Mouse (Mus musculus): ENCODE measurements around the gene Mchr1. TPM values are rescaled to one million over a fixed set of nuclear protein-coding genes. Genes with fewer than 3 reads are reported as not detected.

Gene Mchr1
- total RNA-seq, 2 experiments from 2014 or later, result 23.6 to 27.5 TPM

DNA sequence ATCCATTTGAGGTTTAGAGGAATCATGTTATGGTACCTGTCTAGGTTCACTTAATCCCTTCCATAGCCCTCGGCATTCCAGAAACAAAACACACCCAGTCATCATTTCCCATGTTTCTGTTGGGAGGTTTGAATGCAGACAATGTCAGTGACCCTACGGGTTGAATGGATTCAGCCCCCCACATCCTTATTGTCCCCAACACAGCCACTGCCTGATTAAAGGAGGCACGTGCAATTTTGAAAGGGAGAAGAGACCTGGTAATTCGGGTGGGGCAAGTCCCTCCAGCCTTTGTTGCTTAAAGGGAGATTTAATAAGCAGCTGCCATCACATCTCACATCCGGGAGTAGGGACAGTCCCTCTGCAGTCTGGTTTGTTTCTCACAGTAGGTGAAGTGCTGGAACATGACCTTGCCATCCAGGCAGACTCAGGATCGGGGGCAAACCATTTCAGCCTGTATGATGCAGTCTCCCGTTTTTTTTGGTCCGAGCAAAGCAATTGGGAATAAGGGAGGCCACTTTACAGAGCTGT lies 18.9 kb downstream of the Mchr1 start:
- Histone ChIP-seq H3K27ac (no peak overlapping the region), H3K4me3 (no peak overlapping the region)
- DNase-seq (ENCODE audit: extremely low spot score in 1 of 2, low spot score in 2 of 2), result no peak
- TF ChIP-seq CTCF (IDR thresholded peaks at IDR 0.05), result no peak
- intact Hi-C loops (cut with DNase I), result no loop called here

GRCm38 (mm10) chr15:81255063-81255462 lies 19.8 kb downstream of the Mchr1 start:
- TF ChIP-seq CTCF (IDR thresholded peaks at IDR 0.05), result no peak
- DNase-seq (ENCODE audit: extremely low spot score in 1 of 2, low spot score in 2 of 2), result no peak
- Histone ChIP-seq H3K27ac (no peak overlapping the region), H3K4me3 (no peak overlapping the region)
- intact Hi-C loops (cut with DNase I), result no loop called here

- H3K27ac ChIP-seq, result no peak overlapping the region
- H3K4me3 ChIP-seq, result no peak overlapping the region
- no peak for DNase-seq (ENCODE audit: extremely low spot score in 1 of 2, low spot score in 2 of 2)
- TF ChIP-seq CTCF (IDR thresholded peaks at IDR 0.05), result no peak
- intact Hi-C loops (cut with DNase I), result no loop called here
Measured at GRCm38 (mm10) chr15:81258296-81258695, 23.0 kb downstream of the Mchr1 start.

- intact Hi-C loops (cut with DNase I), result no loop called here
- no peak for DNase-seq (ENCODE audit: extremely low spot score in 1 of 2, low spot score in 2 of 2)
- Histone ChIP-seq H3K27ac (no peak overlapping the region), H3K4me3 (no peak overlapping the region)
- TF ChIP-seq CTCF (IDR thresholded peaks at IDR 0.05), result no peak
Measured at GRCm38 (mm10) chr15:81259304-81259703, 24.0 kb downstream of the Mchr1 start.

GRCm38 (mm10) chr15:81260208-81260607 lies 24.9 kb downstream of the Mchr1 start:
- TF ChIP-seq CTCF (IDR thresholded peaks at IDR 0.05), result no peak
- intact Hi-C loops (cut with DNase I), result no loop called here
- DNase-seq (ENCODE audit: extremely low spot score in 1 of 2, low spot score in 2 of 2), result no peak
- Histone ChIP-seq H3K4me3 (no peak overlapping the region), H3K27ac (no peak overlapping the region)

DNA sequence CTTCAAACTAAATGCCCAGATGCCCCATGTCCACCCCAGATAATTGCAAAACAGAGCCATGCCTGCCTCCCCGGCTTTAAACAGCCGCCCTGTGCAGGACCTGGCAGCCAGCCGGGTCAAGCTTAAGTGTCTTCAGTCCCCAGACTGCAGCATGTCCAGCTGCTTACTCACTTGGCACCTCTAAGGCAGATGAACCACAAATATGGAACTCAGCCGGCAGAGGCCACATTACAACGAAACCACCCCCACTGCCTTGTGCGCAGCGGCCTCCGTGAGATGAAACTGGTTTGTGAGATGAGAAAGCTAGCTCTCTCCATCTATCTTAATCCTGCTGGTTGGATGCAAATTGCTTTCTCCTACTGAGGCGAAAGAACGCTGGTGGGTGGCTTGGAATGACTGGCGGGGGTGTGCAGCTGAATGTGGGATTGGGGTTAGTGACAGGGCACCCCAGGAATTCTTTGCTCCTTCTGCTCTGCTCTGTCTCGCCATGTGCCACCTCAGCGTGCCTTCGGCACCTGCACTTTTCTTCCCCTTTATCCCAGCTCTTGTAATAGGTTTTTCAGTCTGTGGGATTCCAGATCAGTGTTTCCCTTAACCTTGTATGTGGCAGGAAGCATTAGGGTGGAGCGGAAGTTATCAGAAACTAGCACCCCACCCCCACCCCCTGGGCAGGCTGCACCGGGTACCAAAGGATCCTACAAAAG lies 29.2 kb downstream of the Mchr1 start:
- intact Hi-C loops (cut with DNase I), result no loop called here
- Histone ChIP-seq H3K4me3 (no peak overlapping the region), H3K27ac (peak overlapping the region; percentile 72)
- no peak; the same call in 1 of the 2 replicates for TF ChIP-seq CTCF (IDR thresholded peaks at IDR 0.05)
- peak; percentile 54 to 57 for DNase-seq (ENCODE audit: extremely low spot score in 1 of 2, low spot score in 2 of 2)

GRCm38 (mm10) chr15:81267416-81267815 lies 32.1 kb downstream of the Mchr1 start:
- Histone ChIP-seq H3K27ac (no peak overlapping the region), H3K4me3 (no peak overlapping the region)
- DNase-seq (ENCODE audit: extremely low spot score in 1 of 2, low spot score in 2 of 2), result no peak
- TF ChIP-seq CTCF (IDR thresholded peaks at IDR 0.05), result no peak
- intact Hi-C loops (cut with DNase I), result no loop called here

- peak overlapping the region; percentile 45; the same call in 1 of the 2 replicates for H3K27ac ChIP-seq
- DNase-seq (ENCODE audit: extremely low spot score in 1 of 2, low spot score in 2 of 2), result peak; percentile 41 to 62
- intact Hi-C loops (cut with DNase I), result no loop called here
- H3K4me3 ChIP-seq, result no peak overlapping the region
- TF ChIP-seq CTCF (IDR thresholded peaks at IDR 0.05), result no peak
Measured at GRCm38 (mm10) chr15:81272305-81273053, 37.2 kb downstream of the Mchr1 start.

DNA sequence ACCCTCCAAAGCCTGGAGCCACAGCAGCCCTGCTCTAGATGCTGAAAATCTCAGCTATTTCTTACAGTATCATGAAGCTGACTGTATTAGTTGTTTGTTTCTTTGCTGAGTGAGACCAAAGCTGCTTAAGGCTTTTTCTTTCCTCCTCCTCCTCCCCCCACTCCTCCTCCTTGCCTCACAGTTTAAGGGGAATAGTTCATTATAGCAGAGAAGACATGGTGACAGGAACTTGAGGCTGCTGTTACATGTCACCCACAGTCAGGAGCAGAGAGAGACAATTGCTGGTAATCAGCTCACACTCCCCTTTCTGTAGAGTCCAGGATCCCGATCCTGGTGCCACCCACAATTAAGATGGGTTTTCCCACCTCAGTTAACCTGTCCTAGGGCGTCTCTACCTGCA lies 38.1 kb downstream of the Mchr1 start:
- Histone ChIP-seq H3K27ac (no peak overlapping the region), H3K4me3 (no peak overlapping the region)
- DNase-seq (ENCODE audit: extremely low spot score in 1 of 2, low spot score in 2 of 2), result no peak
- no peak for TF ChIP-seq CTCF (IDR thresholded peaks at IDR 0.05)
- intact Hi-C loops (cut with DNase I), result no loop called here

DNA sequence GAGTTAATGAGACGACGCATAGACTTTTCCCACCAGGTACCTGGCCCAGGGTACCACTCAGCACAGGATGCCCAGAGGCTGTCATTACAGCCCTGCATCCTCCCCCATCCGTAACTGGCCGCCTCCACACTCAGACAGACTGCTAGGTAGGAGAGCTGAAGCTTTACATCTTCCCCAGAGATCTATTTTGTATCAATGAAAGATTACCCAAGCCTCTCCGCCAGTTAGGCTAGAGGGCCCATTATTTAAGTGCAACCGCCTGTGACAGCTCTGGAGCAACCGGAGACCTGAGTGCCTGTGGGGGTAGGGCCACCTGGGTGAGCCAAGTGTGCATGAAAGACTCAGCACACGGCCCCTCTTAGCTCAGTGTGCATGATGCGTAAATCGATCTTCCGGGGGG lies 42.6 kb downstream of the Mchr1 start:
- no peak for DNase-seq (ENCODE audit: extremely low spot score in 1 of 2, low spot score in 2 of 2)
- no peak overlapping the region for H3K27ac ChIP-seq
- intact Hi-C loops (cut with DNase I), result no loop called here
- no peak for TF ChIP-seq CTCF (IDR thresholded peaks at IDR 0.05)
- H3K4me3 ChIP-seq, result no peak overlapping the region

DNA sequence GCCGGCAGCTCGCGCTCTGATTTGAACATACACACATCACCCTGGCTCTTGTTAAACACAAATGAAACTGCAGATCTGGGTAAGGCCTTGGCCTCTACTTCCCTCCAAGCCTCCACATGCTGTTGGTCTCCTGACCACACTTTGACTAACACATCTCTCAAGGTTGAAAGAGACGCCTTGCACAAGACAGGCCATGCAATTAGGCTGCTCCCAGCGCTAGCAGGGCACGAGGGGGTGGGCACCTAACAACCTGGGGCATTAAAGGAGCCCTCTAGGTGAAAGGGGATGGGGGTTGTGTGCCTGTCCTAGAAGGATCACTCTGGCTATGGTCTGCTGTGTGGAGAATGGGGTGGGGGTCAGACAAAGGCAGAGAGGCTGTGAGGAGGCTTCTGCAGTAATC lies 43.4 kb downstream of the Mchr1 start:
- Histone ChIP-seq H3K27ac (no peak overlapping the region), H3K4me3 (no peak overlapping the region)
- TF ChIP-seq CTCF (IDR thresholded peaks at IDR 0.05), result no peak
- DNase-seq (ENCODE audit: extremely low spot score in 1 of 2, low spot score in 2 of 2), result no peak
- intact Hi-C loops (cut with DNase I), result no loop called here

DNA sequence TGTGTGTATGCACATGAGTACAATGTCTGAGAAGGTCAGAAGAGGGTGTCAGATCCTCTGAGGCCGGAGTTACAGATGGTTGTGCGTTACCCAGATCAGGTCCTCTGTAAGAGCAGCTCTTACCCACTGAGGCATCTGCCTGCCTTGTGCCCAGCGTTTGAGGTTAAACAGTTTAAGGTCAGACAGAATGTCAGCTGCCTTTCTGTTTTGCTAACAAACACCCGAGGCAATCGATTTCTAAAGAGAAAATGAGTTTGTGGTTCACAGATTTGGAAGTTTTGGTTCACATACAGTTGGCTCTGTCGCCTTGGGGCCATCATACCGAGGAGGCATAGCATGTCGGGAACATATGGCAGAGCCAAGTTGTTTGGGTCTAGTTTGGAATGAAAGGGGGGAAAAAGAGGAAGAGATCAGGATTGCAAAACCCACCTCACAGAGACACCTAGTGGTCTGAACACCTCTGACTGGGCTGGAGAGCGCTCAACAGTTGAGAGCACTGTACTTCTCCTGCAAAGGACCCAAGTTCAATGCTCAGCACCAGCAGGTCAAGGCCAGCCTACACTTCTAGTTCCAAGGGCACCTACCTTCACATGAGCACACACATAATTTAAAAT lies 48.9 kb downstream of the Mchr1 start:
- intact Hi-C loops (cut with DNase I), result no loop called here
- no peak for DNase-seq (ENCODE audit: extremely low spot score in 1 of 2, low spot score in 2 of 2)
- Histone ChIP-seq H3K4me3 (no peak overlapping the region), H3K27ac (no peak overlapping the region)
- peak; percentile 20 for TF ChIP-seq CTCF (IDR thresholded peaks at IDR 0.05)

Other genes with a start within 250 kb of the Mchr1 start
- gene Mrtfa, start 44.7 kb upstream of the Mchr1 start, total RNA-seq (2021), result 10 to 100 TPM; 71.2 to 75.8 TPM
- 10 to 100 TPM; 36.3 to 41.5 TPM for gene Slc25a17, start 125.3 kb downstream of the Mchr1 start, total RNA-seq (2021)
- 100 to 1,000 TPM; 168 to 171 TPM for gene St13, start 164.6 kb downstream of the Mchr1 start, total RNA-seq (2021)
- 10 to 100 TPM; 15.1 to 15.4 TPM for gene Xpnpep3, start 164.6 kb downstream of the Mchr1 start, total RNA-seq (2021)
- gene Dnajb7, start 172.8 kb downstream of the Mchr1 start, total RNA-seq (2021), result not detected
- 100 to 1,000 TPM; 126 to 153 TPM for gene Rbx1, start 230.8 kb downstream of the Mchr1 start, total RNA-seq (2021)